Mouse (Mus musculus) erythroblast, embryonic 14.5 days (primary cell): Measurements from ENCODE around the gene Dcaf17. TPM values are rescaled to one million over a fixed set of nuclear protein-coding genes. Genes with fewer than 3 reads are reported as not detected.

Source experiments
- H3K27me3 ChIP-seq: 2 replicates; pipeline ENCODE4 v1.6.1; 2012; ENCODE audit warnings: inconsistent platforms; ENCODE audit not compliant: control insufficient read depth
- H3K36me3 ChIP-seq: 2 replicates; pipeline ENCODE4 v1.6.1; 2012; ENCODE audit warnings: mild to moderate bottlenecking, inconsistent platforms; ENCODE audit not compliant: control insufficient read depth
- H3K4me1 ChIP-seq: 2 replicates; pipeline ENCODE4 v1.6.1; 2012; ENCODE audit warnings: inconsistent platforms; ENCODE audit not compliant: control insufficient read depth
- H3K4me3 ChIP-seq: replicated peaks from 2 replicates; pipeline ENCODE3; 2012; ENCODE audit warnings: moderate library complexity, mild to moderate bottlenecking, inconsistent platforms
- H3K9me3 ChIP-seq: 2 replicates; pipeline ENCODE4 v1.6.1; 2012; ENCODE audit warnings: low read length, inconsistent platforms, mixed read lengths; ENCODE audit not compliant: control insufficient read depth
- GATA1 ChIP-seq: IDR thresholded peaks from 2 replicates; pipeline ENCODE4 v1.6.1; 2012; ENCODE audit warnings: low read length, inconsistent platforms, mixed read lengths
- TAL1 ChIP-seq: IDR thresholded peaks from 3 replicates; pipeline ENCODE4 v1.6.1; 2012; ENCODE audit warnings: low read length, inconsistent platforms, mixed read lengths
- polyA plus RNA-seq: library from polyadenylated mRNA; stranded (reverse); fragments of >175 nt; gene quantifications from 2 replicates; pipeline ENCODE4 v1.2.3, GENCODE M21; 2012

The Dcaf17 gene
- polyA plus RNA-seq, 1 experiment, result 0.11 TPM

GRCm38 (mm10) chr2:71026787-71027186, 28.3 kb upstream of the Dcaf17 start:
- Histone ChIP-seq H3K9me3 (no peaks in the 10 kb centered on the region), H3K36me3 (no peaks in the 10 kb centered on the region; the same call in 1 of the 2 replicates), H3K4me1 (peaks cover 2% of the 10 kb centered on the region), H3K27me3 (no peaks in the 10 kb centered on the region), H3K4me3 (no peak overlapping the region)
- TF ChIP-seq TAL1 (no peak), GATA1 (no peak)

DNA sequence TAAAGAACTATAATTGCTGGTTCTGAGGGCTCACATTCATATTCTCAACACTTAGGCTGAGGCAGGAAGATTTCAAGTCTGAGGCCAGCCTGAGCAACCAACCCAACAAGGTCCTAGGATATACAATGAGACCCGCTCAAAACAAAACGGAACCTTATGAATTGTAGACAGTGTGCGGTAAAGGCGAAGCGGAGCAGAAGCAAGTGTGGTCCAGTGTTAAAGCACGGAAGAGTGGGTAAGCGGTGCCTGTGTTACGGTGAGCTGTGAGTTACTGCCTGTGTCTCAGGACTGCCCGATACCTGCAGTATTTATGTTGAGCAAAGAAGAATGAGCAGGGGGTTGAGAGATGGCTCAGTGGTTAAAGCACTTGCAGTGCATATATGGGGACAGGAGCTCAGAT, 27.5 kb upstream of the Dcaf17 start:
- no peaks in the 10 kb centered on the region; the same call in 1 of the 2 replicates for H3K36me3 ChIP-seq
- TF ChIP-seq TAL1 (no peak), GATA1 (no peak)
- H3K4me1 ChIP-seq, result peaks cover 2% of the 10 kb centered on the region

GRCm38 (mm10) chr2:71030663-71031062, 24.5 kb upstream of the Dcaf17 start:
- no peaks in the 10 kb centered on the region for H3K27me3 ChIP-seq
- H3K36me3 ChIP-seq, result no peaks in the 10 kb centered on the region
- H3K4me3 ChIP-seq, result no peak overlapping the region
- TF ChIP-seq TAL1, result no peak
- TF ChIP-seq GATA1, result no peak
- H3K9me3 ChIP-seq, result no peaks in the 10 kb centered on the region
- H3K4me1 ChIP-seq, result peaks cover 15% of the 10 kb centered on the region

More for the DNA sequence above, 27.5 kb upstream of the Dcaf17 start:
- H3K9me3 ChIP-seq, result no peaks in the 10 kb centered on the region
- H3K27me3 ChIP-seq, result no peaks in the 10 kb centered on the region
- H3K4me3 ChIP-seq, result no peak overlapping the region

- TF ChIP-seq TAL1, result no peak
- no peak for TF ChIP-seq GATA1
- H3K4me3 ChIP-seq, result no peak overlapping the region
- H3K27me3 ChIP-seq, result no peaks in the 10 kb centered on the region
- no peaks in the 10 kb centered on the region for H3K36me3 ChIP-seq
- H3K9me3 ChIP-seq, result no peaks in the 10 kb centered on the region
- peaks cover 13% of the 10 kb centered on the region for H3K4me1 ChIP-seq
Observed at GRCm38 (mm10) chr2:71031973-71032794, 22.9 kb upstream of the Dcaf17 start.

GRCm38 (mm10) chr2:71033014-71033413, 22.1 kb upstream of the Dcaf17 start:
- Histone ChIP-seq H3K36me3 (no peaks in the 10 kb centered on the region), H3K4me3 (no peak overlapping the region), H3K9me3 (no peaks in the 10 kb centered on the region), H3K27me3 (no peaks in the 10 kb centered on the region), H3K4me1 (peaks cover 12% of the 10 kb centered on the region)
- TF ChIP-seq TAL1, result no peak

- peaks cover 12% of the 10 kb centered on the region for H3K4me1 ChIP-seq
- no peaks in the 10 kb centered on the region for H3K27me3 ChIP-seq
- no peak overlapping the region for H3K4me3 ChIP-seq
- no peaks in the 10 kb centered on the region for H3K36me3 ChIP-seq
- TF ChIP-seq TAL1, result no peak
- no peaks in the 10 kb centered on the region for H3K9me3 ChIP-seq
Observed at GRCm38 (mm10) chr2:71033987-71034386, 21.1 kb upstream of the Dcaf17 start.

GRCm38 (mm10) chr2:71037447-71037846, 17.7 kb upstream of the Dcaf17 start:
- H3K9me3 ChIP-seq, result no peaks in the 10 kb centered on the region
- TF ChIP-seq TAL1, result no peak
- TF ChIP-seq GATA1, result no peak
- H3K4me1 ChIP-seq, result peaks cover 16% of the 10 kb centered on the region
- no peak overlapping the region for H3K4me3 ChIP-seq
- H3K27me3 ChIP-seq, result no peaks in the 10 kb centered on the region
- peaks cover 4% of the 10 kb centered on the region; the same call in 1 of the 2 replicates for H3K36me3 ChIP-seq

- TF ChIP-seq TAL1 (no peak), GATA1 (no peak)
- no peak overlapping the region for H3K4me3 ChIP-seq
- peaks cover 10% of the 10 kb centered on the region for H3K4me1 ChIP-seq
- H3K9me3 ChIP-seq, result no peaks in the 10 kb centered on the region
- no peaks in the 10 kb centered on the region for H3K27me3 ChIP-seq
- peaks cover 4% of the 10 kb centered on the region; the same call in 1 of the 2 replicates for H3K36me3 ChIP-seq
Observed at GRCm38 (mm10) chr2:71039522-71040121, 15.5 kb upstream of the Dcaf17 start.

- Histone ChIP-seq H3K4me1 (peaks cover 10% of the 10 kb centered on the region), H3K27me3 (no peaks in the 10 kb centered on the region), H3K4me3 (no peak overlapping the region), H3K9me3 (no peaks in the 10 kb centered on the region), H3K36me3 (peaks cover 10% of the 10 kb centered on the region)
- TF ChIP-seq TAL1 (no peak), GATA1 (no peak)
Observed at GRCm38 (mm10) chr2:71046151-71046550, 9.0 kb upstream of the Dcaf17 start.
